Mouse (Mus musculus) cerebellum, adult 8-10 months (tissue): ENCODE results near the gene Gm19426.
"Not testable (repeated sequence)": the region's sequence is repeated elsewhere in the genome, so short reads cannot be mapped to it uniquely, and the experiment has no call there.

Experiments used
- DNase-seq: peaks from one replicate; pipeline ENCODE4 v3.0.0; 2022

Gene Gm19426

GRCm38 (mm10) chr2:84742451-84743283, 788 bp downstream of the Gm19426 start:
- peak; percentile 31 for DNase-seq

- DNase-seq = no peak
Observed at GRCm38 (mm10) chr2:84741841-84742450, 1.5 kb downstream of the Gm19426 start.

- no peak for DNase-seq
Observed at GRCm38 (mm10) chr2:84740608-84741333, 2.7 kb downstream of the Gm19426 start.

- DNase-seq = no peak
Observed at GRCm38 (mm10) chr2:84738271-84738911, 5.1 kb downstream of the Gm19426 start.

- DNase-seq = no peak
Observed at GRCm38 (mm10) chr2:84737451-84737925, 6.0 kb downstream of the Gm19426 start.

GRCm38 (mm10) chr2:84736312-84737161, 6.9 kb downstream of the Gm19426 start:
- DNase-seq = peak; percentile 30

- DNase-seq = no peak
Observed at GRCm38 (mm10) chr2:84735346-84735920, 8.0 kb downstream of the Gm19426 start.

- DNase-seq = no peak
Observed at GRCm38 (mm10) chr2:84734919-84735318, 8.5 kb downstream of the Gm19426 start.

GRCm38 (mm10) chr2:84734351-84734864, 9.0 kb downstream of the Gm19426 start:
- peak; percentile 55 for DNase-seq

- peak; percentile 86 for DNase-seq
Observed at GRCm38 (mm10) chr2:84733579-84734300, 9.7 kb downstream of the Gm19426 start, which contains the start of gene Ypel4. Gene Ypel4, plus strand, starts transcription at chr2:84734058.

GRCm38 (mm10) chr2:84732394-84732793, 11.1 kb downstream of the Gm19426 start:
- no peak for DNase-seq

GRCm38 (mm10) chr2:84731206-84731605, 12.2 kb downstream of the Gm19426 start:
- DNase-seq = no peak

GRCm38 (mm10) chr2:84728191-84728590, 15.3 kb downstream of the Gm19426 start:
- DNase-seq = not testable (repeated sequence)

- peak; percentile 94 for DNase-seq
Observed at GRCm38 (mm10) chr2:84727172-84727858, 16.1 kb downstream of the Gm19426 start, which contains the start of gene Clp1. Gene Clp1, minus strand, starts transcription at chr2:84727350.

- peak; percentile 28 for DNase-seq
Observed at GRCm38 (mm10) chr2:84726716-84727115, 16.7 kb downstream of the Gm19426 start.

- no peak for DNase-seq
Observed at GRCm38 (mm10) chr2:84725770-84726169, 17.7 kb downstream of the Gm19426 start.

GRCm38 (mm10) chr2:84723856-84724255, 19.6 kb downstream of the Gm19426 start:
- no peak for DNase-seq

GRCm38 (mm10) chr2:84721182-84721581, 22.3 kb downstream of the Gm19426 start:
- no peak for DNase-seq

GRCm38 (mm10) chr2:84720718-84721117, 22.7 kb downstream of the Gm19426 start:
- no peak for DNase-seq

- no peak for DNase-seq
Observed at GRCm38 (mm10) chr2:84717357-84717756, 26.1 kb downstream of the Gm19426 start.
